Mouse (Mus musculus) intestine, postnatal 0 days (tissue): ENCODE data around the gene Tnfsf14. TPM values are rescaled to one million over a fixed set of nuclear protein-coding genes. Genes with fewer than 3 reads are reported as not detected.

Experiments
- ATAC-seq: fragments of 200-750 bp; cut with Nextera tagmentation; 2 replicates; pipeline ENCODE4 v1.8.0; 2017; ENCODE audit warnings: mild to moderate bottlenecking, moderate TSS enrichment, moderate library complexity
- H3K27ac ChIP-seq: fragments of 300-500 bp; sonication (generic); 2 replicates; pipeline ENCODE4 v1.5.1; 2014; ENCODE audit warnings: mild to moderate bottlenecking, low read depth, low read length, moderate library complexity
- H3K27me3 ChIP-seq: fragments of 300-500 bp; sonication (generic); replicated peaks from 2 replicates; pipeline ENCODE4 v1.6.1; 2014; ENCODE audit warnings: low read length, mixed read lengths; ENCODE audit not compliant: control insufficient read depth, insufficient read depth
- H3K36me3 ChIP-seq: fragments of 300-500 bp; sonication (generic); 2 replicates; pipeline ENCODE4 v1.6.1; 2014; ENCODE audit warnings: mild to moderate bottlenecking, moderate library complexity; ENCODE audit not compliant: control insufficient read depth, insufficient read depth
- H3K4me1 ChIP-seq: fragments of 300-500 bp; sonication (generic); replicated peaks from 2 replicates; pipeline ENCODE4 v1.6.1; 2014; ENCODE audit warnings: antibody characterized with exemption, low read length, mixed read lengths; ENCODE audit not compliant: control insufficient read depth, insufficient read depth
- H3K4me2 ChIP-seq: fragments of 300-500 bp; sonication (generic); replicated peaks from 2 replicates; pipeline ENCODE4 v1.6.1; 2014; ENCODE audit warnings: low read depth, mild to moderate bottlenecking, moderate library complexity
- H3K4me3 ChIP-seq: fragments of 300-500 bp; sonication (generic); 2 replicates; pipeline ENCODE4 v1.5.1; 2014; ENCODE audit warnings: low read depth, low read length
- H3K9ac ChIP-seq: fragments of 300-500 bp; sonication (generic); 2 replicates; pipeline ENCODE4 v1.6.1; 2014; ENCODE audit warnings: mild to moderate bottlenecking, low read depth, low read length
- H3K9me3 ChIP-seq: fragments of 300-500 bp; sonication (generic); 2 replicates; pipeline ENCODE4 v1.6.1; 2016; ENCODE audit warnings: mixed run types; ENCODE audit not compliant: control insufficient read depth
- CTCF ChIP-seq: sonication (generic); IDR thresholded peaks from 2 replicates; pipeline ENCODE4 v1.5.1; 2016; ENCODE audit warnings: low read depth, mild to moderate bottlenecking, control low read depth, antibody characterized with exemption, moderate library complexity
- WGBS: fragments of 180-500 bp; shearing (Covaris S2); extraction: QIAGEN DNeasy Blood & Tissue Kit; methylation state at CpG from one replicate; pipeline ENCODE4 v1.1.7; 2014; 5-methylcytosine and 5-hydroxymethylcytosine counted together
- polyA plus RNA-seq: library from polyadenylated mRNA; unstranded; fragments of >200 nt; fragmentation: Nextera tagmentation; extraction: Ambion mirVana; gene quantifications from 2 replicates; pipeline ENCODE4 v1.2.1, GENCODE M21; 2015

Tnfsf14 gene
- polyA plus RNA-seq, 1 experiment from 2014 or later: 0.12 TPM

- no peaks in the 10 kb centered on the region for H3K27me3 ChIP-seq
- H3K4me2 ChIP-seq: no peak overlapping the region
- no peak overlapping the region for H3K27ac ChIP-seq
- no peak overlapping the region for H3K4me3 ChIP-seq
- no peak for ATAC-seq
- no peaks in the 10 kb centered on the region for H3K4me1 ChIP-seq
- no peak for TF ChIP-seq CTCF
- peaks cover 4% of the 10 kb centered on the region; the same call in 1 of the 2 replicates for H3K9me3 ChIP-seq
- no peak overlapping the region for H3K9ac ChIP-seq
- H3K36me3 ChIP-seq: no peaks in the 10 kb centered on the region
- 63% methylated on average over 5 of the region's 5 CpGs for WGBS
Observed at GRCm38 (mm10) chr17:57172378-57172777, 21.6 kb downstream of the Tnfsf14 start.

GRCm38 (mm10) chr17:57170616-57171260, 23.2 kb downstream of the Tnfsf14 start:
- no peak overlapping the region for H3K27ac ChIP-seq
- H3K36me3 ChIP-seq: no peaks in the 10 kb centered on the region
- H3K4me1 ChIP-seq: no peaks in the 10 kb centered on the region
- H3K9ac ChIP-seq: no peak overlapping the region
- no peak for TF ChIP-seq CTCF
- H3K4me2 ChIP-seq: no peak overlapping the region
- no peak for ATAC-seq
- H3K4me3 ChIP-seq: no peak overlapping the region
- no peaks in the 10 kb centered on the region for H3K27me3 ChIP-seq
- 41% methylated on average over 5 of the region's 5 CpGs for whole genome bisulfite sequencing
- H3K9me3 ChIP-seq: peaks cover 4% of the 10 kb centered on the region; the same call in 1 of the 2 replicates

- ATAC-seq: peak; percentile 65; the same call in 1 of the 2 replicates
Observed at GRCm38 (mm10) chr17:57166800-57167791, 26.9 kb downstream of the Tnfsf14 start.

GRCm38 (mm10) chr17:57153787-57154186, 40.2 kb downstream of the Tnfsf14 start:
- WGBS: 86% methylated on average over 4 of the region's 4 CpGs
- ATAC-seq: no peak
- Histone ChIP-seq H3K4me2 (no peak overlapping the region), H3K9me3 (0 out of 2 replicates have a peak, but pooled peaks cover 5% of the 10 kb centered on the region), H3K27ac (no peak overlapping the region), H3K4me1 (no peaks in the 10 kb centered on the region), H3K9ac (no peak overlapping the region), H3K27me3 (peaks cover 18% of the 10 kb centered on the region), H3K4me3 (no peak overlapping the region), H3K36me3 (no peaks in the 10 kb centered on the region)
- TF ChIP-seq CTCF: no peak

More at GRCm38 (mm10) chr17:57166800-57167791, 26.9 kb downstream of the Tnfsf14 start:
- WGBS: 18% methylated on average over 11 of the region's 11 CpGs
- Histone ChIP-seq H3K4me1 (no peaks in the 10 kb centered on the region), H3K4me3 (no peak overlapping the region), H3K36me3 (no peaks in the 10 kb centered on the region), H3K9ac (no peak overlapping the region), H3K27me3 (no peaks in the 10 kb centered on the region), H3K4me2 (no peak overlapping the region), H3K27ac (no peak overlapping the region), H3K9me3 (peaks cover 4% of the 10 kb centered on the region; the same call in 1 of the 2 replicates)
- TF ChIP-seq CTCF: peak; percentile 96

- H3K4me3 ChIP-seq: no peak overlapping the region
- H3K9me3 ChIP-seq: 0 out of 2 replicates have a peak, but pooled peaks cover 5% of the 10 kb centered on the region
- H3K27ac ChIP-seq: no peak overlapping the region
- no peak overlapping the region for H3K9ac ChIP-seq
- peaks cover 26% of the 10 kb centered on the region for H3K27me3 ChIP-seq
- ATAC-seq: no peak
- H3K4me1 ChIP-seq: no peaks in the 10 kb centered on the region
- no peak overlapping the region for H3K4me2 ChIP-seq
- no peak for TF ChIP-seq CTCF
- 91% methylated on average over 6 of the region's 6 CpGs for WGBS
- no peaks in the 10 kb centered on the region for H3K36me3 ChIP-seq
Observed at GRCm38 (mm10) chr17:57153006-57153405, 41.0 kb downstream of the Tnfsf14 start.
